Mouse (Mus musculus) heart, embryonic 16.5 days (tissue): ENCODE results near the gene Gm14406. TPM values are rescaled to one million over a fixed set of nuclear protein-coding genes. Genes with fewer than 3 reads are reported as not detected.
"Not testable (repeated sequence)": the region's sequence is repeated elsewhere in the genome, so short reads cannot be mapped to it uniquely, and the experiment has no call there.

ENCODE experiments used
- ATAC-seq: fragments of 200-750 bp; cut with Nextera tagmentation; replicated peaks from 2 replicates; pipeline ENCODE4 v1.8.0; 2017; ENCODE audit warnings: moderate number of reproducible peaks; ENCODE audit not compliant: insufficient read depth, low FRiP score; ENCODE audit errors: extremely low read depth
- H3K27ac ChIP-seq: fragments of 300-500 bp; sonication (generic); 2 replicates; pipeline ENCODE4 v1.5.1; 2014; ENCODE audit warnings: mild to moderate bottlenecking, low read length, control low read depth, moderate library complexity
- H3K27me3 ChIP-seq: fragments of 300-500 bp; sonication (generic); 2 replicates; pipeline ENCODE4 v1.6.1; 2014; ENCODE audit warnings: low read length, mixed read lengths; ENCODE audit not compliant: control insufficient read depth, insufficient read depth
- H3K36me3 ChIP-seq: fragments of 300-500 bp; sonication (generic); 2 replicates; pipeline ENCODE4 v1.6.1; 2014; ENCODE audit not compliant: control insufficient read depth, insufficient read depth
- H3K4me1 ChIP-seq: fragments of 300-500 bp; sonication (generic); 2 replicates; pipeline ENCODE4 v1.6.1; 2014; ENCODE audit warnings: low read length, mixed read lengths; ENCODE audit not compliant: control insufficient read depth, insufficient read depth
- H3K4me2 ChIP-seq: fragments of 300-500 bp; sonication (generic); 2 replicates; pipeline ENCODE4 v1.6.1; 2014; ENCODE audit warnings: low read depth, mild to moderate bottlenecking, control low read depth, low read length
- H3K4me3 ChIP-seq: fragments of 300-500 bp; sonication (generic); 2 replicates; pipeline ENCODE4 v1.5.1; 2014; ENCODE audit warnings: mild to moderate bottlenecking, control low read depth, low read length
- H3K9ac ChIP-seq: fragments of 300-500 bp; sonication (generic); 2 replicates; pipeline ENCODE4 v1.6.1; 2014; ENCODE audit warnings: low read length, control low read depth
- H3K9me3 ChIP-seq: fragments of 300-500 bp; sonication (generic); replicated peaks from 2 replicates; pipeline ENCODE4 v1.6.1; 2016; ENCODE audit warnings: low read length; ENCODE audit not compliant: control insufficient read depth
- WGBS: fragments of 180-500 bp; shearing (Covaris S2); extraction: QIAGEN DNeasy Blood & Tissue Kit; methylation state at CpG from one replicate; pipeline ENCODE4 v1.1.7; 2014; 5-methylcytosine and 5-hydroxymethylcytosine counted together
- polyA plus RNA-seq: library from polyadenylated mRNA; unstranded; fragments of >200 nt; fragmentation: Nextera tagmentation; extraction: Ambion mirVana; gene quantifications from 2 replicates; pipeline ENCODE4 v1.2.1, GENCODE M21; 2015

Gene Gm14406
- polyA plus RNA-seq = not detected in 2 replicates

DNA sequence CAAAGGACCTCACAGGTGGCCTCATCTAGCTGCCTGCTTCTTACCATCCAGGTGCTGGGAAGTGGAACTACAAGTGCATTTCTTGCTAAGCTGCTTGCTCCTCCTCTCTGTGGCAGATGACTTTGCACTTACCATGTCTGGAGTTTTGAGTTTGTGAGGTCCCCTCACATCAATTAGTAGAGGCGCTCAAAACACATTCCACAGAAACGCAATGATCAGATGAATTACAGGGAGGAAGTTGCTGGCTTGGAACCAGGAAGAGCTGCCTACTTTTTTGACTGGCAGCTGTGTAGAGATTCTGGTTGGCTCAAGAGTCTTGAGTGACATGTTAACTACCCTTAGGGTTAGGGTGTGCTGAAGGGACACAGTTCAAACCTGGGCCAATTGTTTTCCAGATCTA is at the start of gene Gm14406:
Gene Gm14406, minus strand, starts transcription at position 213 of the 400 bp plus-strand sequence.
- not testable (repeated sequence) for ATAC-seq, H3K4me1 ChIP-seq
- 80% methylated on average over 2 of the region's 2 CpGs for WGBS

GRCm38 (mm10) chr2:177575141-177575540 is 2.9 kb downstream of the Gm14406 start:
- H3K36me3 ChIP-seq, H3K27ac ChIP-seq, H3K4me3 ChIP-seq, H3K9ac ChIP-seq, H3K4me2 ChIP-seq, ATAC-seq, H3K27me3 ChIP-seq, H3K4me1 ChIP-seq, H3K9me3 ChIP-seq: not testable (repeated sequence)
- 83% methylated on average over 1 of the region's 2 CpGs for WGBS

More for the DNA sequence above, at the start of gene Gm14406:
- not testable (repeated sequence) for H3K36me3 ChIP-seq, H3K27me3 ChIP-seq, H3K27ac ChIP-seq, H3K9me3 ChIP-seq, H3K9ac ChIP-seq, H3K4me2 ChIP-seq, H3K4me3 ChIP-seq

DNA sequence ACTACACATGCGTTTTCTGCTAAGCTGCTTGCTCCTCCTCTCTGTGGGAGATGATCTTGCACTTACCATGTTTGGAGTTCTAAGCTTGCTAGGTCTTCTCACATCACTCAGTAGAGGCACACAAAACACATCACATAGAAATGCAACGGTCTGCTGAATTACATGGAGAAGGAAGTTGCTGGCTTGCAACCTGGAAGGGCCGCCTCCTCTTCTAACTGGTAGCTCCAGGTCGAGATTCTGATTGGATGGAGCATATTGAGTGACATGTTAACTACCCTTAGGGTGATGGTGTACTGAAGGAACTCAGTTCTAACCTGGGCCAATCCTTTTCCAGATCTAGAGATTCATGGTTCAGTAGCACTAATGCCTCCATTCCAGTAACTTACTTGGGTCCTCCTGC is 18.6 kb downstream of the Gm14406 start:
- not testable (repeated sequence) for ATAC-seq, H3K9ac ChIP-seq, H3K4me2 ChIP-seq, H3K4me3 ChIP-seq, H3K27me3 ChIP-seq, H3K4me1 ChIP-seq, H3K36me3 ChIP-seq, H3K27ac ChIP-seq, H3K9me3 ChIP-seq
- WGBS = 68% methylated on average over 4 of the region's 4 CpGs

DNA sequence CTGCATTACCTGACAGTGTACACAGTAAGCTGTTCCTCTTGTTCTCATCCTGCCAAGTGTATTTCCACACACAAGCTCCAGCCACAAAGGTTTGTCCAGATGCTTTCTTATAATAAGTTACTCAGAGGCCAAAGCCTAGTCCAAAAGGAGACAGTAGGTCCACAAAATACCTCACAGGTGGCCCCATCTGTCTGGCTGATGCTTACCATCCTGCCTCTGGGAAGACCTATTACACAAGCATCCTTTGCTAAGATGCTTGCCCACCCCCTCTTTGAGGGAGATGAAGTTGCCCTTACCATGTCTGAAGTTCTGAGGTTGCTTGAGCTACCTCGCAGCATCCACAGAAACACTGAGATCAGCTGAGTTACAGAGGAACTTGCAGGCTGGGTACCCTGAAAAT is 22.7 kb downstream of the Gm14406 start:
- not testable (repeated sequence) for H3K27ac ChIP-seq, H3K36me3 ChIP-seq, ATAC-seq, H3K9ac ChIP-seq, H3K4me1 ChIP-seq, H3K27me3 ChIP-seq, H3K9me3 ChIP-seq, H3K4me2 ChIP-seq, H3K4me3 ChIP-seq
- 40% methylated on average over 1 of the region's 1 CpGs for WGBS

DNA sequence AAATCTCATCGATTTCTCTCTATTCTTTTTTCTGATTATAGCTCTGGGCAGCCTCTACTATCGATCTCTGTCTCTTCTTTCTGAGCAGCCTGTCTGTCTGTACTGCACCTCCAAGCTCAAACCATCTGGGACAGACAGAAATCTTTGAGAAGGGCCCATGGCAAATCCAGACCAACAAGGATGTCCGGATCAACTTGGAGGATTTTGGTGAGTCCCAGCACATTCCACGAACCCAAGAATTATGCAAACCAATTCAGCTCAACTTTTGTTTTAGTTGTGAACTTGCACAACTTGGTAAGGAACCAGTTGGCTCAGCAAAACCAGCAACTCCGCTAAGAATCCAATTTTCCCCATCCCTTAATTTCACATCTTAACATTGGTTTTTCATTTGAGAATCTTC is 40.3 kb downstream of the Gm14406 start:
- H3K9me3 ChIP-seq, H3K4me1 ChIP-seq, ATAC-seq, H3K4me3 ChIP-seq, H3K9ac ChIP-seq, H3K36me3 ChIP-seq, H3K27ac ChIP-seq, H3K4me2 ChIP-seq, H3K27me3 ChIP-seq: not testable (repeated sequence)
- 67% methylated on average over 5 of the region's 5 CpGs for WGBS

- ATAC-seq, H3K9ac ChIP-seq, H3K4me1 ChIP-seq, H3K4me2 ChIP-seq, H3K27ac ChIP-seq, H3K4me3 ChIP-seq, H3K9me3 ChIP-seq, H3K27me3 ChIP-seq, H3K36me3 ChIP-seq: not testable (repeated sequence)
- 69% methylated on average over 2 of the region's 2 CpGs for WGBS
Observed at GRCm38 (mm10) chr2:177537141-177537540, 40.9 kb downstream of the Gm14406 start.

- WGBS = 69% methylated on average over 9 of the region's 9 CpGs
- Histone ChIP-seq H3K36me3 (no peaks in the 10 kb centered on the region), H3K4me2 (no peak overlapping the region), H3K9ac (no peak overlapping the region), H3K4me1 (no peaks in the 10 kb centered on the region), H3K9me3 (no peaks in the 10 kb centered on the region; the same call in 1 of the 2 replicates), H3K27me3 (no peaks in the 10 kb centered on the region), H3K27ac (no peak overlapping the region), H3K4me3 (no peak overlapping the region)
- no peak for ATAC-seq
Observed at GRCm38 (mm10) chr2:177535876-177536275, 42.1 kb downstream of the Gm14406 start.

DNA sequence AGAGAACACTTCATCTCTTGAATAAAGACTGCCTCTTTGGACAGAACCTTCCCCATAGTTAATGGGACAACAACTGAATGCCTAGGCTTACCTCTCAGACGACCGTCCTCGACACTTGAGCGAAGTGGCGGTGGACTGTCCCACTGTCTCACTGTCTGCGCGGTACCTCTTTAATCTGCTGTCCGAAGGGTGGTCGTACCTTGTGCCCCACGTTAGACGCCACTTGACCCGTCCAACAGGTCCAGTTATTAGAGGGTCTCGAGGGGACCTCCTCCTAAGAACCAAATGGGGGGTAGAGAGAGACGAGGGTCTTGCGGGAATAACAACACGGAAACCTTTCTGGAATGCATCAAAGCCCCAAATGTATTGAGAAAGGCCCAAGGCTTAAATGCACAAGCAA is 53.8 kb downstream of the Gm14406 start:
- not testable (repeated sequence) for H3K4me2 ChIP-seq, H3K27me3 ChIP-seq, ATAC-seq, H3K36me3 ChIP-seq, H3K9ac ChIP-seq, H3K4me3 ChIP-seq, H3K4me1 ChIP-seq, H3K9me3 ChIP-seq, H3K27ac ChIP-seq
- WGBS = 84% methylated on average over 16 of the region's 16 CpGs

DNA sequence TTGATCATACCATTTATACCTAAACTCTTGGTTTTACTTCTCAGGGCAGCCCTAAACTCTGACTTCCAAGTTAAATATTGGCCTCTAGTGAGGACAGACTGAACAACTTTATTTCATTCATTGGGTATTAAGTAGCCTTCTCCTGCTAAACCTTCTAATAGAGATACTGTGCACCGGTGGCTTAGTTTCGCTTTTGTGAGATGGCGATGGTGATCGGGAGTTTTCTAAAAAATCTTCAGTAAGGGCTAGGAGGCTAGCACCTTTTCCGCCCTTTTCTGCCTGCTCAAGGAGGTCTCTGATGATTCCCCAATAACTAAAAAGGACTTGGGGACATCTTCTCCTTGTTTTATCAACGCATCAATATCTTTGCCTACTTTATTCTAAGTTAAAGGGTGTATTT is 54.3 kb downstream of the Gm14406 start:
- not testable (repeated sequence) for H3K4me2 ChIP-seq, H3K4me3 ChIP-seq, H3K9ac ChIP-seq, H3K36me3 ChIP-seq, H3K27me3 ChIP-seq, H3K4me1 ChIP-seq, H3K27ac ChIP-seq, H3K9me3 ChIP-seq, ATAC-seq
- 86% methylated on average over 6 of the region's 6 CpGs for WGBS

GRCm38 (mm10) chr2:177523061-177523460 is 54.9 kb downstream of the Gm14406 start:
- WGBS = 88% methylated on average over 20 of the region's 20 CpGs
- Histone ChIP-seq H3K9ac (no peak overlapping the region), H3K27me3 (no peaks in the 10 kb centered on the region), H3K4me2 (no peak overlapping the region), H3K9me3 (0 out of 2 replicates have a peak, but pooled peaks cover 4% of the 10 kb centered on the region), H3K36me3 (no peaks in the 10 kb centered on the region), H3K27ac (no peak overlapping the region), H3K4me3 (no peak overlapping the region), H3K4me1 (no peaks in the 10 kb centered on the region)
- ATAC-seq = no peak
